Mouse (Mus musculus): ENCODE measurements around the gene Cd3eap.
A peak's percentile ranks its signal among the peaks of the same experiment; 100 is the strongest.

The Cd3eap gene

GRCm38 (mm10) chr7:19332709-19333352, 26.5 kb downstream of the Cd3eap start:
- DNase-seq (ENCODE audit: low read depth, low spot score): no peak

GRCm38 (mm10) chr7:19331910-19332309, 27.4 kb downstream of the Cd3eap start:
- no peak for DNase-seq (ENCODE audit: low read depth, low spot score)

- peak; percentile 70 for DNase-seq (ENCODE audit: low read depth, low spot score)
Measured at GRCm38 (mm10) chr7:19328425-19328824, 30.9 kb downstream of the Cd3eap start.

- no peak for DNase-seq (ENCODE audit: low read depth, low spot score)
Measured at GRCm38 (mm10) chr7:19327782-19328181, 31.5 kb downstream of the Cd3eap start.

GRCm38 (mm10) chr7:19327128-19327527, 32.2 kb downstream of the Cd3eap start:
- DNase-seq (ENCODE audit: low read depth, low spot score): peak; percentile 88

GRCm38 (mm10) chr7:19326359-19326758, 32.9 kb downstream of the Cd3eap start:
- peak; percentile 93 for DNase-seq (ENCODE audit: low read depth, low spot score)

- DNase-seq (ENCODE audit: low read depth, low spot score): no peak
Measured at GRCm38 (mm10) chr7:19325262-19326199, 33.8 kb downstream of the Cd3eap start.

- no peak for DNase-seq (ENCODE audit: low read depth, low spot score)
Measured at GRCm38 (mm10) chr7:19324221-19324620, 35.1 kb downstream of the Cd3eap start.

- DNase-seq (ENCODE audit: low read depth, low spot score): no peak
Measured at GRCm38 (mm10) chr7:19322489-19322888, 36.8 kb downstream of the Cd3eap start.

GRCm38 (mm10) chr7:19321464-19321863, 37.8 kb downstream of the Cd3eap start:
- no peak for DNase-seq (ENCODE audit: low read depth, low spot score)

- no peak for DNase-seq (ENCODE audit: low read depth, low spot score)
Measured at GRCm38 (mm10) chr7:19320637-19321036, 38.6 kb downstream of the Cd3eap start.

GRCm38 (mm10) chr7:19319906-19320305, 39.4 kb downstream of the Cd3eap start:
- peak; percentile 99 for DNase-seq (ENCODE audit: low read depth, low spot score)

GRCm38 (mm10) chr7:19319458-19319857, 39.8 kb downstream of the Cd3eap start:
- DNase-seq (ENCODE audit: low read depth, low spot score): no peak

GRCm38 (mm10) chr7:19318676-19319075, 40.6 kb downstream of the Cd3eap start:
- no peak for DNase-seq (ENCODE audit: low read depth, low spot score)

GRCm38 (mm10) chr7:19318201-19318600, 41.1 kb downstream of the Cd3eap start:
- no peak for DNase-seq (ENCODE audit: low read depth, low spot score)

- no peak for DNase-seq (ENCODE audit: low read depth, low spot score)
Measured at GRCm38 (mm10) chr7:19316451-19317161, 42.7 kb downstream of the Cd3eap start.

GRCm38 (mm10) chr7:19314033-19314432, 45.2 kb downstream of the Cd3eap start:
- no peak for DNase-seq (ENCODE audit: low read depth, low spot score)

GRCm38 (mm10) chr7:19311991-19312390, 47.3 kb downstream of the Cd3eap start:
- DNase-seq (ENCODE audit: low read depth, low spot score): no peak

- DNase-seq (ENCODE audit: low read depth, low spot score): peak; percentile 97
Measured at GRCm38 (mm10) chr7:19309884-19310641, 49.2 kb downstream of the Cd3eap start, which contains the start of gene Fosb. TSS of gene Fosb (minus strand) at chr7:19310051.

GRCm38 (mm10) chr7:19309278-19309883, 49.9 kb downstream of the Cd3eap start:
- no peak for DNase-seq (ENCODE audit: low read depth, low spot score)
